In genomic region chr9:66007603-66008202, GRCm38 (mm10) we compare ENCODE assay signal across 13 mouse cellular contexts. TPM values are rescaled to one million over a fixed set of nuclear protein-coding genes. Genes with fewer than 3 reads are reported as not detected.
DNase-seq lines count a peak whose midpoint lies in the region; TF ChIP-seq lines count a peak whose summit lies in the region.
"Had no signal": no experiment of that assay in that cellular context is flagged by ENCODE, and none has a peak within 500 bp of the region (broad histone marks: within the 10 kb centered on the region; RNA-seq: fewer than 3 reads in every experiment).

No protein-coding gene starts in this region.

- H3K9me3 ChIP-seq in MEL (replicated peaks; ENCODE audit: insufficient read depth, low read length), result no peaks in the 10 kb centered on the region
- H3K9me3 ChIP-seq: liver, embryonic 12.5 days; midbrain, embryonic 13.5 days had no signal

- H3K4me3 ChIP-seq in MEL (ENCODE audit: control insufficient read depth in 1 of 2, insufficient read depth in 1 of 2, low read depth in 2 of 2, low read length in 2 of 2), result no peak overlapping the region
- H3K4me3 ChIP-seq: liver, embryonic 12.5 days; midbrain, embryonic 13.5 days had no signal

- peak; percentile 12 for DNase-seq in MEL (ENCODE audit: low read depth, low spot score)
- DNase-seq in brain, adult 2 months (ENCODE audit: low read depth, low spot score), result peak; percentile 82
- DNase-seq in cerebellum, postnatal 36 days, result peak; percentile 27 to 43
- DNase-seq in layer of hippocampus, postnatal 36 days, result peak; percentile 34 to 35
- DNase-seq in thymus, postnatal 36 days, result no peak
- DNase-seq in embryo, embryonic 10.5 days (ENCODE audit: low spot score), result no peak
- DNase-seq in kidney, adult 11 months, result no peak
- no peak for DNase-seq in thymus, postnatal 10 days (ENCODE audit: low spot score in 2 of 2)
- DNase-seq: embryo, embryonic 11 days; heart, postnatal 4 days; lung, postnatal 10 days had no signal

- TF ChIP-seq CTCF in MEL (IDR thresholded peaks at IDR 0.05 in 2 of 3, conservative IDR thresholded peaks at IDR 0.05 in 1 of 3; ENCODE audit: control insufficient read depth in 1 of 3, insufficient read depth in 1 of 3, low read depth in 2 of 3, low read length in 3 of 3, poor library complexity in 1 of 3, severe bottlenecking in 1 of 3), result no peak

- no peaks in the 10 kb centered on the region for H3K79me2 ChIP-seq in MEL (ENCODE audit: control insufficient read depth, insufficient read depth, low read length, poor library complexity)

- no peak for TF ChIP-seq EP300 in MEL (IDR thresholded peaks at IDR 0.05; ENCODE audit: low read depth in 1 of 2, low read length in 2 of 2)

- no peaks in the 10 kb centered on the region for H3K27me3 ChIP-seq in MEL (ENCODE audit: control insufficient read depth in 1 of 2, insufficient read depth in 2 of 2, low read length in 2 of 2)
- H3K27me3 ChIP-seq: liver, embryonic 12.5 days; midbrain, embryonic 13.5 days had no signal

- no peak for TF ChIP-seq POLR2A in MEL (IDR thresholded peaks at IDR 0.05; ENCODE audit: control insufficient read depth in 1 of 2, insufficient read depth in 1 of 2, low read depth in 1 of 2, low read length in 2 of 2, poor library complexity in 1 of 2)

- no peak overlapping the region for H3K9ac ChIP-seq in MEL (ENCODE audit: control insufficient read depth, low read depth, low read length, poor library complexity, severe bottlenecking)
- H3K9ac ChIP-seq: liver, embryonic 12.5 days; midbrain, embryonic 13.5 days had no signal

- H3K27ac ChIP-seq in MEL (ENCODE audit: control insufficient read depth, low read depth, low read length), result no peak overlapping the region
- H3K27ac ChIP-seq: liver, embryonic 12.5 days; midbrain, embryonic 13.5 days had no signal

- peaks cover 3% of the 10 kb centered on the region in 2 experiments; a peak in 2 of 4 replicates for H3K4me1 ChIP-seq in MEL (ENCODE audit: control insufficient read depth in 1 of 2, insufficient read depth in 2 of 2, low read length in 2 of 2)
- H3K4me1 ChIP-seq: liver, embryonic 12.5 days; midbrain, embryonic 13.5 days had no signal

- TF ChIP-seq RAD21 in MEL (IDR thresholded peaks at IDR 0.05; ENCODE audit: low read depth, low read length), result no peak

- H3K36me3 ChIP-seq in MEL (ENCODE audit: control insufficient read depth in 1 of 2, insufficient read depth in 2 of 2, low read length in 2 of 2), result peaks cover 3 to 5% of the 10 kb centered on the region in 2 experiments; a peak in 3 of 4 replicates

TF ChIP-seq in MEL, 35 proteins besides CTCF, POLR2A, EP300 and RAD21:
- TF ChIP-seq MAX (IDR thresholded peaks at IDR 0.05; ENCODE audit: low read length), result no peak
- no peak for TF ChIP-seq ZKSCAN1 (IDR thresholded peaks at IDR 0.05; ENCODE audit: low read depth, low read length)
- no peak for TF ChIP-seq ZNF384 (IDR thresholded peaks at IDR 0.05; ENCODE audit: low read depth, low read length)
- no peak for TF ChIP-seq GABPA (IDR thresholded peaks at IDR 0.05; ENCODE audit: low read depth, low read length)
- TF ChIP-seq USF2 (IDR thresholded peaks at IDR 0.05; ENCODE audit: borderline replicate concordance in 1 of 2, insufficient read depth in 1 of 2, low read depth in 1 of 2, low read length in 2 of 2), result no peak

RNA-seq across cellular contexts. Expression of gene Ppib, which starts 52.3 kb away (rescaled TPM):
- 413 and 419 TPM in 2 replicates for total RNA-seq in MEL (2012; rRNA removed)
- polyA plus RNA-seq in MEL (2012; ENCODE audit: insufficient read depth in 1 of 2, insufficient read length in 2 of 2, low read depth in 1 of 2, low replicate concordance in 2 of 2, missing spikeins in 1 of 2), result 100 to 1,000 TPM in 1 of 2 experiments, not detected in 1; 291 TPM
- total RNA-seq in layer of hippocampus, postnatal 36 days (2021), result 100 to 1,000 TPM; 194 to 206 TPM

Comparison
In these comparisons a context has a peak if more than half of its experiments do, and no peak if none do; other contexts are left out.
1. DNase-seq: peak in MEL (single experiment), brain, adult 2 months (single experiment), cerebellum, postnatal 36 days (2 of 2) and layer of hippocampus, postnatal 36 days (2 of 2); none in thymus, postnatal 36 days (0 of 2), embryo, embryonic 10.5 days (single experiment), kidney, adult 11 months (single experiment) and thymus, postnatal 10 days (0 of 2).